Mouse (Mus musculus) left cerebral cortex, adult 2 months (tissue): ENCODE data around the gene Hsdl2. TPM values are rescaled to one million over a fixed set of nuclear protein-coding genes. Genes with fewer than 3 reads are reported as not detected.

ENCODE experiments used
- DNase-seq, 2 experiments: peaks; one replicate each; pipeline ENCODE4 v3.0.0; 2021 to 2022; ENCODE audit warnings: low spot score in 2 of 2, mixed read lengths in 1 of 2; ENCODE audit errors: extremely low spot score in 1 of 2
- H3K27ac ChIP-seq: fragments of 200-600 bp; 2 replicates; pipeline ENCODE4 v1.8.1; 2022
- H3K4me3 ChIP-seq: fragments of 200-600 bp; 2 replicates; pipeline ENCODE4 v1.8.1; 2022
- CTCF ChIP-seq: fragments of 200-600 bp; IDR thresholded peaks from 2 replicates; pipeline ENCODE4 v1.8.1; 2022; ENCODE audit warnings: antibody characterized with exemption, mild to moderate bottlenecking, moderate library complexity
- intact Hi-C: fragments of 180-260 bp; cut with DNase I; formaldehyde crosslinking; loops from one replicate; pipeline ENCODE4 v1.15.1; 2025
- total RNA-seq, 2 experiments: library from RNA; stranded (reverse); gene quantifications; 2 replicates each; pipeline ENCODE4 v1.2.3; 2021

The Hsdl2 gene
- total RNA-seq, 2 experiments from 2014 or later, result 25.0 to 27.3 TPM

DNA sequence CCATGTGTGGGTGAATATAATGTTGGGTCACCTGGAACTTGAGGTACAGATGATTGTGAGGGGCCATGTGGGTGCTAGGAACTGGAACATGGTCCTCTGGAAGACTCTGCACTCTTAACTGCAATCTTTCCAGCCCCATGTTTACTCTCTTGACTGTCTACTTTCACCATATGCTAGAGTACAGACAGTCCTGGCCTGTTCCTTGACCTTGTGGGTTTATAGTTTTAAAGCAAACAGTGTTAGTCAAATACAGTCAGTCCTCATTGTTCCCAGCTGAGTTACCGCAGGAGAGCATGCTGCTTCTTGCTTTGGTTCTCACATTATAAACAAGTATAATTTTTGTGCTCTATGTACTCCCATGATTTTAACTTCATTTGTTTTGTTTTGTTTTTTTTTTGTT lies 80.8 kb downstream of the Hsdl2 start:
- intact Hi-C loops, result no loop called here
- TF ChIP-seq CTCF, result no peak
- no peak for DNase-seq
- H3K27ac ChIP-seq, result no peak overlapping the region
- H3K4me3 ChIP-seq, result no peak overlapping the region

DNA sequence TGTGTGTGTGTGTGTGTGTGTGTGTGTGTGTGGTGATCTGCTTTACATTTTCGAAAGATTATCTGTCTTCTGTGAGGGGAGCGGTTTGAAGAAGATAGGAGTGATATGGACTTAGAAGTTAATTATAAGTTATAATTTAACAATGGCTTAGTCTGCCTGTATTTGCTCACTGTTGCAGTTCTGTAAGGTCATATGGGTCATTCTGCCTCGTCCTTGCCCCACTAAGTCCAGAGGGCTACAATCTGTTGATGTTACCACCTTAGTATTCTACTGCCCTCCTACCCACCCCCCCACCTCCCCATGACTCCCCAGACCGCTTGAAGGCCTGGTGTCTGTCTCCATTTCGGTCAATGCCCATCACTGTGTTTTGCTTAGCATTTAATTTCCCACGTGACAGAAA lies 82.1 kb downstream of the Hsdl2 start:
- no peak overlapping the region for H3K27ac ChIP-seq
- no peak for TF ChIP-seq CTCF
- DNase-seq, result no peak
- intact Hi-C loops, result no loop called here
- H3K4me3 ChIP-seq, result no peak overlapping the region

DNA sequence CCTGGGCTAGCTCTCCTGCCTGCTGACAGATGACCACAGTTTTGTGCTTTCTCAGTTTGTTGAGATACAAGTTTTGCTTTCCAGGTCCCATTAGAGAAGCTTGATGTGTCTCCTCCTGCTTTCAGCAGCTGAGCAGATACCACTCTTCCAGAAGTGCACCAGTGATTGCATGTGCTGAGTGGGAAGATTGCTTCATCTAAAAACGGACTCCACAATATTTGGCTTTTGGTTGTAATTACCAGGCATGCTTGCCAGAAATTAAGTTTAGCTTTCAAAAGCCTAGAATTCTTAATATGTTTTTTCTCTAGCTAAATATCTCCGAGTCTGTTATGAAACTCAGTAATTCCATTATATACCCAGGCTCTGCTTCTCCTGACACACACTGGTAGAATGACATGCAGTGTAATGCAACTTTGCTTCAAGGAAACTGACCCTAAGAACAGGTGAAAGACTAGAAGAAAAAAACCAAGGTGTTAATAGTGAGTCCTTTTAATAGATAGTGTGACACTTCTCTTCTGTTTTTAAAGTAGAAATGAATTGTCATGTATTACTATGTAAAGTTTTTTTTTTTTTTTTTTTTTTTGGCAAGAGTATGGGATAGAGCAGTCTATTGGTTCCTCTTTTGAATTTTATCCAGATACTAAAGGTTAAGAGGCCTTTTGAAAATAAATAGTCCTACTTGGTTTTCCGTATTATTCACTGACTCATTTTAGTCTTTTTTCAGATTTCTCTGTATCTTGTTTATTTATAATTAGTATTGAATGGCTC lies 85.4 kb downstream of the Hsdl2 start:
- no peak for DNase-seq
- Histone ChIP-seq H3K27ac (no peak overlapping the region), H3K4me3 (no peak overlapping the region)
- intact Hi-C loops, result no loop called here
- TF ChIP-seq CTCF, result no peak

- no peak overlapping the region for H3K4me3 ChIP-seq
- no peak for DNase-seq
- no peak overlapping the region for H3K27ac ChIP-seq
- intact Hi-C loops, result no loop called here
- TF ChIP-seq CTCF, result no peak
These were observed 86.7 kb downstream of the Hsdl2 start for GRCm38 (mm10) chr4:59668050-59668449.

Other genes starting within 250 kb of the Hsdl2 start
- gene Susd1, start 142.9 kb upstream of the Hsdl2 start, total RNA-seq, result 1 to 10 TPM; 7.1 to 7.5 TPM
- gene Ptbp3, start 32.2 kb upstream of the Hsdl2 start, total RNA-seq, result 10 to 100 TPM; 27.6 to 29.3 TPM
- 10 to 100 TPM; 12.1 to 13.1 TPM for gene E130308A19Rik, start 44.6 kb downstream of the Hsdl2 start, total RNA-seq
- gene Inip, start 220.0 kb downstream of the Hsdl2 start, total RNA-seq, result 10 to 100 TPM; 22.3 to 23.1 TPM
- gene Snx30, start 224.3 kb downstream of the Hsdl2 start, total RNA-seq, result 10 to 100 TPM; 33.4 to 37.2 TPM